Mouse (Mus musculus): ENCODE measurements at regions not wholly inside any gene's neighbourhood (a gene's known extent, or its start where the extent isn't known, plus 50 kb on each side); places are given as distances from the start of the nearest gene placed in this dataset.
A peak's percentile ranks its signal among the peaks of the same experiment; 100 is the strongest.

DNA sequence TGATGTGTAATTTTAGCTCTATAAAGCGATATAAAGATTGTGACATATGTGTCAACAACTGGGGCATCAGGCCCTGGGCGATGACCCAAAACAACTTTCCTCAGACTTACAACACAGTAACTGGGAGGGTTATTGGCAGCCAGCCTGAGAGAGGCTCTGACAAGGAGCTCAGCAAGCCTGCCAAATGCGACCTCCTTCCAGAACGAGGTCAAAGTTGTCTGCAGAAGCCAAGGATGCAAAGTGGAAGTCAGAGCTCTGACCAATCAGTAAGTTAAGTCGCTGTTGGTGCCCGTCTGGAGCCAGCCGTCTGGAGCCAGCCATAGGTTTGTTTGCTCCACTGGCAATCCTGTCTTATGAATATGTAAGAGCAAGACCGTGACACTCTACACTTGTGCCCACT, 216.0 kb upstream of the Nfe2l3 start:
- 83% methylated on average over 8 of the region's 8 CpGs for WGBS

DNA sequence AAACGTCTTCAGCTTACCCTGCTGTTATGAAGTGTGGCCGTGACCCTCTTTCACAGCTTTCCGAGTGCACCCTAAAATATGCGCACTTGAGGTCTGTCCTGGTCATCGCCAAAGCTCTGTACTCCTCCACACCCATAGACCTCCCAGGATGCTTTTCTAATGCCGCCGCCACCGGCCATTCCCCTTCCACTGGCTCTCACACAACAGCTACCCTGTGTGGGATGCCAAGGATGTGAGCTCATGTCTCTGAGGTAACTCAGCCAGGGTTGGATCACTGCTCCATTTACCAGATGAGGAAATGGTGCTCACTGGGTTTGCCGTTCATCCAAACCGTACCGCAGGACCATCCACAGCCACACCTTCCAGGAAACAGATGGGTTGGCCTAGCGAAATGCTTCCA, 212.8 kb upstream of the Nfe2l3 start:
- no peak for TF ChIP-seq CTCF (IDR thresholded peaks at IDR 0.05; ENCODE audit: extremely low read depth, insufficient read depth, insufficient read length, insufficient replicate concordance)
- TF ChIP-seq POLR2A (IDR thresholded peaks at IDR 0.05; ENCODE audit: low read depth, low read length) = no peak
- H3K27ac ChIP-seq (ENCODE audit: insufficient read depth, low read length) = no peak overlapping the region
- no peak for DNase-seq (ENCODE audit: low read depth in 1 of 2, low spot score in 2 of 2)
- H3K36me3 ChIP-seq (ENCODE audit: control insufficient read depth, insufficient read depth, low read length) = no peaks in the 10 kb centered on the region
- no peaks in the 10 kb centered on the region for H3K27me3 ChIP-seq (ENCODE audit: control insufficient read depth, insufficient read depth, low read length)
- no peak overlapping the region for H3K4me3 ChIP-seq (ENCODE audit: extremely low read depth, insufficient read depth, insufficient read length)
- no peaks in the 10 kb centered on the region for H3K4me1 ChIP-seq (ENCODE audit: control insufficient read depth, insufficient read depth, insufficient read length)
- WGBS = 91% methylated on average over 12 of the region's 12 CpGs

More for the DNA sequence above, 216.0 kb upstream of the Nfe2l3 start:
- Histone ChIP-seq H3K36me3 (ENCODE audit: control insufficient read depth, insufficient read depth, low read length) (no peaks in the 10 kb centered on the region), H3K27me3 (ENCODE audit: control insufficient read depth, insufficient read depth, low read length) (no peaks in the 10 kb centered on the region), H3K4me3 (ENCODE audit: extremely low read depth, insufficient read depth, insufficient read length) (no peak overlapping the region), H3K27ac (ENCODE audit: insufficient read depth, low read length) (no peak overlapping the region), H3K4me1 (ENCODE audit: control insufficient read depth, insufficient read depth, insufficient read length) (no peaks in the 10 kb centered on the region; the same call in 1 of the 2 replicates)
- DNase-seq (ENCODE audit: low read depth in 1 of 2, low spot score in 2 of 2) = peak in 1 of 2 experiments; percentile 7
- no peak for TF ChIP-seq CTCF (IDR thresholded peaks at IDR 0.05; ENCODE audit: extremely low read depth, insufficient read depth, insufficient read length, insufficient replicate concordance)

DNA sequence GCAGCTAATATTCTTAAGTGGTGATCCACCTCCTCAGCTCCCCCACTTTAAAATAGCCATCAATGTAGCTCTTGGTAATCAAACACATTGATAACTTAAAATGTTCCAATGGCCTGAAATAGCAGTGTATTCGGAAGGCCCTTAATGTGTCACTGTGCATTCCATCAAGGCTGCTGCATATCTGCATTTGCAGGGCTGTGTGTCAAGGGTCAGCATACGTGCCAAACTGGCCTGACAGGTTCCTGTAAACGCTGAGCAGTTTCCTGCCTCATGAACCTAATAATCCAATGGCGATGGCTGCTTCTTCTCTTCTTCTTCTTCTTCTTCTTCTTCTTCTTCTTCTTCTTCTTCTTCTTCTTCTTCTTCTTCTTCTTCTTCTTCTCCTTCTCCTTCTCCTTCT, 211.7 kb upstream of the Nfe2l3 start:
- no peak for DNase-seq (ENCODE audit: low read depth in 1 of 2, low spot score in 2 of 2)
- Histone ChIP-seq H3K27me3 (ENCODE audit: control insufficient read depth, insufficient read depth, low read length) (no peaks in the 10 kb centered on the region), H3K27ac (ENCODE audit: insufficient read depth, low read length) (no peak overlapping the region), H3K4me1 (ENCODE audit: control insufficient read depth, insufficient read depth, insufficient read length) (no peaks in the 10 kb centered on the region), H3K4me3 (ENCODE audit: extremely low read depth, insufficient read depth, insufficient read length) (no peak overlapping the region), H3K36me3 (ENCODE audit: control insufficient read depth, insufficient read depth, low read length) (no peaks in the 10 kb centered on the region)
- no peak for TF ChIP-seq CTCF (IDR thresholded peaks at IDR 0.05; ENCODE audit: extremely low read depth, insufficient read depth, insufficient read length, insufficient replicate concordance)
- no peak for TF ChIP-seq POLR2A (IDR thresholded peaks at IDR 0.05; ENCODE audit: low read depth, low read length)
- 72% methylated on average over 4 of the region's 4 CpGs for WGBS

DNA sequence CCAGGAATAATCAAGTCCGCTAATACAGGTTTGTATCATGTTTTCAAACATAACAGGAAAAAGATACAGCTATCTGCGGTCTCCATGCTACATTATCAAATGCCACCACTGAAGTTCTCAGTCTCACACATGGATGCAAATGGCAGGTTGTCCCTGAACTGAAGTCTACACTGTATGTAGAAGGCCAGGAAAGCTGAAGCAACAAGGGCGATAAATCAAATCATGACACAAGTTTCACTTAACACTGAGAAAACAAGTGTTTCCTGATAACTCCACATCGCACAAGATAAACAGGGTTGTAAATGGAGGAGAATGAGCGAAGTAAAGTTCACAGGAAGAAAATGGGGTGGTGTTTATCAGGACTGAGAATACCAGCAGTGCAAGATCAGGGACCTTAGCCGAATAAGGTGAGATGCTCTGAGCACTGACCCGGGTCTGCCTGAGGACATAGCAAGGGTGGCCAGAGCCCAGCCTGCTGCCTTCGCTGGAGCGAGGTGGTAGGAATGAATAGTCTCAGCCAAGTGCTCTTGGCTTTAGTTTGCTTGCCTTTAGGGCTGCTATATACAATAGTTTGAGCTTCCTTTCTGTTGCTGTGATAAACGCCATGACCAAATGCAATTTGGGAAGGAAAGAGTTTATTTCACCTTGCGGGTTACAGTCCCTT, 196.3 kb upstream of the Nfe2l3 start:
- H3K4me1 ChIP-seq (ENCODE audit: control insufficient read depth, insufficient read depth, insufficient read length) = no peaks in the 10 kb centered on the region
- 80% methylated on average over 11 of the region's 11 CpGs for WGBS
- no peak overlapping the region for H3K27ac ChIP-seq (ENCODE audit: insufficient read depth, low read length)

DNA sequence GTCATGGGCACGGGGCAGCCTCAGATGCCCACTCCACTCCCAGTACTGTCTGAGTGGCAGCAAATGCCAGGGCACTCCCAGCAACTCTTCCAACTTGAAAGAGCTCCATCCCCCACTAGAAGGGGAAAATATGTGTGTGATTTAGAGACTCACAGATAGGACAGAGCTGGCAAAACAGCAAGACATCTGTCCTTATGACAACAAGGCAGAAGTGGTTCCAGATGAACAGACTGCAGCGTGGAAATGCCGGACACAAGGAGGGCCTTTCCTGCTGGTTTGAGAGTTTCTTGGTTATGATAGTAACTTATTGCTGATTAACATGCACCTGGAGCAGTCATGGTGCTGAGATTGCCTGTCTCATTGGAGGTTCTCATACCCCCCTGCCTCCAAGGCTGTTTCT, 192.4 kb upstream of the Nfe2l3 start:
- TF ChIP-seq POLR2A (IDR thresholded peaks at IDR 0.05; ENCODE audit: low read depth, low read length) = no peak
- no peak for TF ChIP-seq CTCF (IDR thresholded peaks at IDR 0.05; ENCODE audit: extremely low read depth, insufficient read depth, insufficient read length, insufficient replicate concordance)
- DNase-seq (ENCODE audit: low read depth in 1 of 2, low spot score in 2 of 2) = no peak
- Histone ChIP-seq H3K4me1 (ENCODE audit: control insufficient read depth, insufficient read depth, insufficient read length) (no peaks in the 10 kb centered on the region), H3K27me3 (ENCODE audit: control insufficient read depth, insufficient read depth, low read length) (no peaks in the 10 kb centered on the region), H3K27ac (ENCODE audit: insufficient read depth, low read length) (no peak overlapping the region), H3K36me3 (ENCODE audit: control insufficient read depth, insufficient read depth, low read length) (no peaks in the 10 kb centered on the region), H3K4me3 (ENCODE audit: extremely low read depth, insufficient read depth, insufficient read length) (no peak overlapping the region)
- WGBS = 96% methylated on average over 3 of the region's 3 CpGs

More for the DNA sequence above, 196.3 kb upstream of the Nfe2l3 start:
- TF ChIP-seq POLR2A (IDR thresholded peaks at IDR 0.05; ENCODE audit: low read depth, low read length) (no peak), CTCF (IDR thresholded peaks at IDR 0.05; ENCODE audit: extremely low read depth, insufficient read depth, insufficient read length, insufficient replicate concordance) (no peak)
- Histone ChIP-seq H3K36me3 (ENCODE audit: control insufficient read depth, insufficient read depth, low read length) (no peaks in the 10 kb centered on the region), H3K27me3 (ENCODE audit: control insufficient read depth, insufficient read depth, low read length) (no peaks in the 10 kb centered on the region), H3K4me3 (ENCODE audit: extremely low read depth, insufficient read depth, insufficient read length) (no peak overlapping the region)
- no peak for DNase-seq (ENCODE audit: low read depth in 1 of 2, low spot score in 2 of 2)

DNA sequence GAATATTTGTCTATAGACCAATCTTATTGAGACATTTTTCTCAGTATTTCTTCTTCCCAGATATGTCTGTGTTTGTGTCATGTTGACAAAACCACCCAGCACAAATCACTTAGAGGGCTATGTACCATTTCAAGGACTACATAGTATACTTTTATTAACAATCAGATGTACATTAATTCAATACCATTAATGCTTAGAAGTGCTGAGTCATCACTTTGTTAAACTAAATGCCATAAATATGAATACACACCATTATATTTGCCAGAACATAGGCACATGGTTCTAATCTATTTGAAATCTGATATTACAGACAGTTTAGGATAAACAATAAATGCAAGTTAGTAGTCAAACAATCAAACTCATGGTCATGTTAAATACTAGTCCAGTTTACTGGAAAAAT, 182.2 kb upstream of the Nfe2l3 start:
- Histone ChIP-seq H3K27me3 (ENCODE audit: control insufficient read depth, insufficient read depth, low read length) (no peaks in the 10 kb centered on the region), H3K36me3 (ENCODE audit: control insufficient read depth, insufficient read depth, low read length) (no peaks in the 10 kb centered on the region), H3K27ac (ENCODE audit: insufficient read depth, low read length) (no peak overlapping the region), H3K4me3 (ENCODE audit: extremely low read depth, insufficient read depth, insufficient read length) (no peak overlapping the region), H3K4me1 (ENCODE audit: control insufficient read depth, insufficient read depth, insufficient read length) (no peaks in the 10 kb centered on the region)
- DNase-seq (ENCODE audit: low read depth in 1 of 2, low spot score in 2 of 2) = no peak
- no peak for TF ChIP-seq CTCF (IDR thresholded peaks at IDR 0.05; ENCODE audit: extremely low read depth, insufficient read depth, insufficient read length, insufficient replicate concordance)
- TF ChIP-seq POLR2A (IDR thresholded peaks at IDR 0.05; ENCODE audit: low read depth, low read length) = no peak

DNA sequence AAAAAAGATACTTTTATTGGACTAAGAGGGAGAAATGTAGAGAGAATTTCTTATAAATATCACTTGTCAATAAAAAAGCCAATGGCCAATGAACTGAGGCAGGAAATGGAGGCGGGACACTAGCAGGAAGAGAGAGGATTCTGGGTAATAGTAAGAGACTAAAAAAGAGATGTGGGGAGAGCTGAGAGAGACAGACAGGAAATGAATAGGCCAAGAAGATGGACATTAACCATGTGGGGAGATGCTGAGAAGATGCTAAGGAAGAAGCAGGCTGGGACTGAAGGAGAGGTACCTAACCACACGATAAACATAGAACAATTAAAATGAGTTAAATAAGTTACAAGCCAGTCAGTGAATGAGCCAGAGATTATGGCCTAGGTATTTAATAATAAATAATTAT, 181.0 kb upstream of the Nfe2l3 start:
- Histone ChIP-seq H3K4me1 (ENCODE audit: control insufficient read depth, insufficient read depth, insufficient read length) (no peaks in the 10 kb centered on the region), H3K27me3 (ENCODE audit: control insufficient read depth, insufficient read depth, low read length) (no peaks in the 10 kb centered on the region), H3K27ac (ENCODE audit: insufficient read depth, low read length) (no peak overlapping the region), H3K4me3 (ENCODE audit: extremely low read depth, insufficient read depth, insufficient read length) (no peak overlapping the region), H3K36me3 (ENCODE audit: control insufficient read depth, insufficient read depth, low read length) (no peaks in the 10 kb centered on the region)
- no peak for DNase-seq (ENCODE audit: low read depth in 1 of 2, low spot score in 2 of 2)
- TF ChIP-seq CTCF (IDR thresholded peaks at IDR 0.05; ENCODE audit: extremely low read depth, insufficient read depth, insufficient read length, insufficient replicate concordance) = no peak
- WGBS = 87% methylated on average over 2 of the region's 2 CpGs
